14 mouse cellular contexts compared by ENCODE assay signal in the genomic region with DNA sequence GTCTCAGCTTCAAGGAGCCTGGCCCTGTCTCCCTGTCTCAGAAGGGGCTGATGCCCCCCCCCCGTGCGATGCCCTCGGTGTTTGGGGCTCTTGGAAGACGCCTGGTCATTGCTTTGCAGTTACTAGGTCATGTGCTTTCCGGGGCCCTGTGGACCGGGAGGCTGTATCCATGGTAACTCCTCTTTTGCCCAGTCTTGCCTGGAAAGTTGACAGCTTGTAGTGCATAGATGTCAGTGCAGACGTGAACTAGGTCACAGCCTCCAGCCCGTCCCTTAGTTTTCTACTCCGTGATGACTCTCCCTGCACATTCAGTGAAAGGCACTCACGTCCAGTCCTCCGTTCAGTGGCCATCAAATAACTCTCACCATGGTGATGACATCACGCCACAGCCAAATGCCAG. TPM values are rescaled to one million over a fixed set of nuclear protein-coding genes. Genes with fewer than 3 reads are reported as not detected.
DNase-seq lines count a peak whose midpoint lies in the region; ATAC-seq and TF ChIP-seq lines count a peak whose summit lies in the region.
"Had no signal": no experiment of that assay in that cellular context is flagged by ENCODE, and none has a peak within 500 bp of the region (broad histone marks: within the 10 kb centered on the region; RNA-seq: fewer than 3 reads in every experiment).

No protein-coding gene starts in this region.

- H3K9me3 ChIP-seq in liver, embryonic 11.5 days (ENCODE audit: control insufficient read depth, low read length) = no peaks in the 10 kb centered on the region
- H3K9me3 ChIP-seq: liver, embryonic 13.5 days had no signal

- peak overlapping the region; percentile 32; the same call in 1 of the 2 replicates for H3K27ac ChIP-seq in layer of hippocampus, adult 2 months
- H3K27ac ChIP-seq in liver, embryonic 11.5 days (ENCODE audit: low read depth, low read length) = no peak overlapping the region
- H3K27ac ChIP-seq: liver, embryonic 13.5 days had no signal

- H3K9ac ChIP-seq in liver, embryonic 11.5 days (ENCODE audit: low read depth, low read length) = no peak overlapping the region
- H3K9ac ChIP-seq: liver, embryonic 13.5 days had no signal

- H3K4me3 ChIP-seq in layer of hippocampus, adult 2 months = no peak overlapping the region
- H3K4me3 ChIP-seq in liver, embryonic 11.5 days (ENCODE audit: low read depth, low read length) = no peak overlapping the region
- H3K4me3 ChIP-seq: liver, embryonic 13.5 days had no signal

- WGBS in liver, embryonic 11.5 days = 77% methylated on average over 12 of the region's 12 CpGs

- TF ChIP-seq CTCF in layer of hippocampus, adult 2 months (conservative IDR thresholded peaks at IDR 0.05) = no peak
- no peak for TF ChIP-seq CTCF in brain, embryonic 14.5 days (IDR thresholded peaks at IDR 0.05; ENCODE audit: borderline replicate concordance, extremely low read depth, insufficient read depth, insufficient read length)

- intact Hi-C loops in left cerebral cortex, postnatal 14 days (cut with DNase I) = no loop called here

- ATAC-seq in cerebellum, adult (ENCODE audit: insufficient number of reproducible peaks, low FRiP score, low TSS enrichment) = no peak
- no peak for ATAC-seq in liver, embryonic 11.5 days (replicated peaks; ENCODE audit: low FRiP score)

- peak; percentile 45 for DNase-seq in cerebellum, adult 11-12 months
- DNase-seq in layer of hippocampus, adult 2 months (ENCODE audit: low spot score in 2 of 2) = peak in 1 of 2 experiments; percentile 12
- no peak for DNase-seq in layer of hippocampus, postnatal 25 days (ENCODE audit: extremely low spot score in 1 of 2, low spot score in 1 of 2)
- DNase-seq in brain, embryonic 14.5 days (ENCODE audit: low read depth) = peak; percentile 29
- peak; percentile 13 to 25 for DNase-seq in left cerebral cortex, postnatal 14 days (ENCODE audit: low spot score in 2 of 2)
- no peak for DNase-seq in urinary bladder, adult 18-20 months (ENCODE audit: low spot score in 2 of 2)
- no peak for DNase-seq in liver, embryonic 11.5 days (ENCODE audit: low spot score)
- DNase-seq: adrenal gland, adult 8-10 months; heart, postnatal 4 days; kidney, adult 18-20 months; kidney, postnatal 36 days; liver, embryonic 13.5 days; lung, postnatal 14 days had no signal

- no peaks in the 10 kb centered on the region for H3K36me3 ChIP-seq in liver, embryonic 11.5 days (ENCODE audit: control insufficient read depth, insufficient read depth, low read length)
- H3K36me3 ChIP-seq: liver, embryonic 13.5 days had no signal

- no peak overlapping the region for H3K4me2 ChIP-seq in liver, embryonic 11.5 days
- H3K4me2 ChIP-seq: liver, embryonic 13.5 days had no signal

- TF ChIP-seq POLR2A in brain, embryonic 14.5 days (IDR thresholded peaks at IDR 0.05; ENCODE audit: borderline replicate concordance, extremely low read depth, insufficient read depth, insufficient read length, poor library complexity, severe bottlenecking) = no peak

- no peaks in the 10 kb centered on the region for H3K27me3 ChIP-seq in liver, embryonic 11.5 days (replicated peaks; ENCODE audit: control insufficient read depth, insufficient read depth, low read length)
- H3K27me3 ChIP-seq: liver, embryonic 13.5 days had no signal

- H3K4me1 ChIP-seq in liver, embryonic 11.5 days (replicated peaks; ENCODE audit: control insufficient read depth, insufficient read depth, low read length) = no peaks in the 10 kb centered on the region
- H3K4me1 ChIP-seq: liver, embryonic 13.5 days had no signal

RNA-seq across cellular contexts. Expression of a gene that starts 3.9 kb away (rescaled TPM):
- total RNA-seq in layer of hippocampus, adult 2 months (2021) = 10 to 100 TPM; 15.7 to 17.5 TPM
- 10 to 100 TPM; 15.3 to 16.3 TPM for total RNA-seq in layer of hippocampus, postnatal 25 days (2021)
- polyA plus RNA-seq in brain, embryonic 14.5 days (2012; rRNA removed) = 5.6 and 11.0 TPM in 2 replicates
- total RNA-seq in left cerebral cortex, postnatal 14 days (2021) = 10 to 100 TPM; 17.2 to 19.6 TPM
- polyA plus RNA-seq in liver, embryonic 11.5 days (2014; fragmentation: Nextera tagmentation; extraction: Ambion mirVana) = 1.8 and 2.2 TPM in 2 replicates

Comparison
In these comparisons a context has a peak if more than half of its experiments do, and no peak if none do; other contexts are left out.
1. DNase-seq: peak in cerebellum, adult 11-12 months (single experiment), brain, embryonic 14.5 days (single experiment) and left cerebral cortex, postnatal 14 days (2 of 2); none in layer of hippocampus, postnatal 25 days (0 of 2), urinary bladder, adult 18-20 months (0 of 2) and liver, embryonic 11.5 days (single experiment).